Mouse (Mus musculus) adrenal gland, postnatal 36 days (tissue): ENCODE measurements at regions not wholly inside any gene's neighbourhood (a gene's known extent, or its start where the extent isn't known, plus 50 kb on each side); places are given as distances from the start of the nearest gene placed in this dataset.

ENCODE experiments used
- DNase-seq, 2 experiments: peaks; one replicate each; pipeline ENCODE4 v3.0.0; 2021; ENCODE audit warnings: mixed read lengths in 1 of 2

- DNase-seq = no peak
Measured at GRCm38 (mm10) chr17:93460409-93460808, 261.6 kb downstream of the Adcyap1 start.

- no peak for DNase-seq
Measured at GRCm38 (mm10) chr17:93463621-93464211, 264.9 kb downstream of the Adcyap1 start.

GRCm38 (mm10) chr17:93482378-93482777 lies 283.6 kb downstream of the Adcyap1 start:
- no peak for DNase-seq

GRCm38 (mm10) chr17:93484540-93484939 lies 285.7 kb downstream of the Adcyap1 start:
- DNase-seq = no peak

GRCm38 (mm10) chr17:93486442-93486841 lies 287.6 kb downstream of the Adcyap1 start:
- no peak for DNase-seq

- no peak for DNase-seq
Measured at GRCm38 (mm10) chr17:93489988-93490732, 291.3 kb downstream of the Adcyap1 start.

GRCm38 (mm10) chr17:93508882-93509594 lies 310.2 kb downstream of the Adcyap1 start:
- DNase-seq = peak in 1 of 2 experiments; percentile 1

GRCm38 (mm10) chr17:93523406-93523805 lies 324.6 kb downstream of the Adcyap1 start:
- DNase-seq = no peak

- DNase-seq = no peak
Measured at GRCm38 (mm10) chr17:93525871-93526644, 327.2 kb downstream of the Adcyap1 start.

- DNase-seq = no peak
Measured at GRCm38 (mm10) chr17:93532535-93532934, 333.7 kb downstream of the Adcyap1 start.

- no peak for DNase-seq
Measured at GRCm38 (mm10) chr17:93534945-93535344, 336.1 kb downstream of the Adcyap1 start.

- no peak for DNase-seq
Measured at GRCm38 (mm10) chr17:93535751-93536150, 336.9 kb downstream of the Adcyap1 start.

- DNase-seq = no peak
Measured at GRCm38 (mm10) chr17:93541795-93542194, 343.0 kb downstream of the Adcyap1 start.

GRCm38 (mm10) chr17:93550339-93550738 lies 351.5 kb downstream of the Adcyap1 start:
- no peak for DNase-seq

- DNase-seq = no peak
Measured at GRCm38 (mm10) chr17:93555872-93556271, 357.1 kb downstream of the Adcyap1 start.

- no peak for DNase-seq
Measured at GRCm38 (mm10) chr17:93563277-93563772, 364.5 kb downstream of the Adcyap1 start.

- no peak for DNase-seq
Measured at GRCm38 (mm10) chr17:93579981-93580380, 381.2 kb downstream of the Adcyap1 start.

GRCm38 (mm10) chr17:93598181-93598685 lies 399.4 kb downstream of the Adcyap1 start:
- DNase-seq = no peak

GRCm38 (mm10) chr17:93600236-93600635 lies 401.4 kb downstream of the Adcyap1 start:
- DNase-seq = no peak

GRCm38 (mm10) chr17:93609261-93609660 lies 410.4 kb downstream of the Adcyap1 start:
- no peak for DNase-seq

GRCm38 (mm10) chr17:93609942-93610596 lies 411.3 kb downstream of the Adcyap1 start:
- DNase-seq = no peak
